Mouse (Mus musculus) cerebellum, adult 2 months (tissue): ENCODE data around the gene Ergic2.

Experiments
- CTCF ChIP-seq: fragments of 200-500 bp; IDR thresholded peaks from 2 replicates; pipeline ENCODE4 v1.5.1; 2011; ENCODE audit warnings: low read depth, mild to moderate bottlenecking, control low read depth, low read length, moderate library complexity, borderline replicate concordance; ENCODE audit not compliant: insufficient read depth
- POLR2A ChIP-seq: fragments of 200-500 bp; IDR thresholded peaks from 2 replicates; pipeline ENCODE4 v1.6.1; 2011; ENCODE audit warnings: low read length, control low read depth, borderline replicate concordance; ENCODE audit not compliant: insufficient read depth

DNA sequence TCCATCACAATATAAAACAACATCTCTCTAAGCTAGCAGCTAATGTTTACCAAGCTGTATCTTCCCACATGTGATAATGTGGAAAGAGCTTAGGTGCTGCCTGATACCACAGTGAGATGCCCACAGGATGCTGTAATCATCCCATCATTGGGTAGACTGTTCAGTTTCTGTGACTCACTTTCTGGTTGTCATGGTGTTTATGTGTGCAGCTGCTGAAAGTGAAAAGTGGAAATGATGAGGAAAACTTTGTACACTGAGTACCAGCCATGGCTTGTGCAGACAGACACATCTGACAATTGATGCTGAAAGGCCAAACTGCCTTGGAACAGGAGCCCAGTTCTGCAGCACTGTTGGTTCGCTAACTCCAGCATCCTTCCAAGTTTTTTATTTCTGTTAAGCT, 27.1 kb upstream of the Ergic2 start:
- TF ChIP-seq POLR2A: no peak
- no peak for TF ChIP-seq CTCF
